Mouse (Mus musculus) brain, embryonic 14.5 days (tissue): ENCODE results near the gene Fam193b.

ENCODE experiments used
- CTCF ChIP-seq: fragments of 200-500 bp; IDR thresholded peaks from 2 replicates; pipeline ENCODE4 v1.5.1; 2012; ENCODE audit warnings: inconsistent platforms, mild to moderate bottlenecking, moderate library complexity, borderline replicate concordance; ENCODE audit not compliant: insufficient read depth, insufficient read length; ENCODE audit errors: extremely low read depth
- POLR2A ChIP-seq: fragments of 200-500 bp; IDR thresholded peaks from 2 replicates; pipeline ENCODE4 v1.6.1; 2012; ENCODE audit warnings: mild to moderate bottlenecking, inconsistent platforms, borderline replicate concordance; ENCODE audit not compliant: poor library complexity, insufficient read depth, insufficient read length, severe bottlenecking; ENCODE audit errors: extremely low read depth

- TF ChIP-seq POLR2A, result no peak
- no peak for TF ChIP-seq CTCF
Observed at GRCm38 (mm10) chr13:55613471-55613870, 42.6 kb upstream of the Fam193b start.
